Mouse (Mus musculus) effector memory CD4-positive, alpha-beta T cell, adult 7 months (primary cell): ENCODE measurements around the gene 1700066M21Rik. TPM values are rescaled to one million over a fixed set of nuclear protein-coding genes. Genes with fewer than 3 reads are reported as not detected.

Source experiments
- polyA plus RNA-seq: library from polyadenylated mRNA; unstranded; fragments of 100-300 nt; shearing (Covaris generic); gene quantifications from one replicate; pipeline ENCODE4 v1.2.1, GENCODE M21; 2017

1700066M21Rik gene
- 5.0 TPM for polyA plus RNA-seq

GRCm38 (mm10) chr1:57377376-57378341 is at the start of gene 1700066M21Rik:
Gene 1700066M21Rik, plus strand, starts transcription at chr1:57377620.

DNA sequence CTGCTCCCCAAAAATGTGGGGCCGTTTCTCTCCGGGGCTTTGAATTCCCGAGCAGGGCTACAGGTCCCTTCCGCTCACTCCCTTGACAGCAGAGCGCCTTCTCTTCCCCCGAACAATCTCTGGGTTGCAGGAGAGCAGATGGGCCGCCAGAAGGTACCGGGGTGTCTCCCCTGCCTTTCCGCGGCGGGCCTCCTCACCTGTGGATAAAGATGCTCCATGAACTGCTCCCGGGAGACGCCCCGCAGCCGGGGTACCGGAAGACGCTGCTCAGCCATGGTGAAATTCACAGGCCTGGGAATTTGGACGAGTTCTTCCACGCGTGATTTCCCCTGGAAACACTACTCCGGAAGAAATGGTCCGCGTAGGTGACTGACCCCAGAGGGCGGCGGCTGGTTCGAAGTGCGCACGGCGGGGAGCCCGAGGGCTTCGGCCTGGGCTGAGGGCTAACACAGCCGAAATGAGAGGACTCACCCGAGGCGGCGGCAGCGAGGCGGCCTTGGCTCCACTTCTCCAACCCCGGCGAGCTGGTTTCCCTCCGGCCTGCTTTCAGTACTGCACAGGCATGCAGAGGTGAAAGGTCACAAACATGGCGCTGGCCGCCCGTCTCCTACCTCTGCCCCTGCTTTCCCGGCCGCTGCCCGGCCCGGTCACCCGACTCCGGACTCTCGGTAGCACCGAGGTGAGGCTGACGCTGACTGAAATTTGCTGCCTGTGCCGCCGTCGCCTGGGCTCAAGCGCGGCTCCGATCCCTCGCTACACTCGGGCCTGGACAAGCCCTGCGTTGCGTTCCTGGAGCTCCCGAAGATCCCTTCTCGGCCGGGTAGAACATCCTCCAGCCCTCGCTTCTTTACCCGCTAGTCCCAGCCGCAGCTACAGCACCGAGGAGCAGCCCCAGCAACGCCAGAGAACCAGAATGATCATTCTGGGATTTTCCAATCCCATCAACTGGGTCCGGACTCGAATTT is 29.0 kb downstream of the 1700066M21Rik start, which contains the start of the genes Maip1 and Tyw5:
Gene Maip1, plus strand, starts transcription at position 142 of the 965 bp plus-strand sequence.
Gene Tyw5, minus strand, starts transcription at position 915 of the 965 bp plus-strand sequence.

Other genes starting within 250 kb of the 1700066M21Rik start
- 10.0 TPM for gene Maip1, start 28.7 kb downstream of the 1700066M21Rik start, polyA plus RNA-seq
- 18.3 TPM for gene Tyw5, start 29.5 kb downstream of the 1700066M21Rik start, polyA plus RNA-seq